ENCODE assay signal across 16 mouse cellular contexts in genomic region chr7:81656635-81657034, GRCm38 (mm10). TPM values are rescaled to one million over a fixed set of nuclear protein-coding genes. Genes with fewer than 3 reads are reported as not detected.
A peak's percentile ranks its signal among the peaks of the same experiment; 100 is the strongest.
DNase-seq lines count a peak whose midpoint lies in the region; ATAC-seq lines count a peak whose summit lies in the region.
"Had no signal": no experiment of that assay in that cellular context is flagged by ENCODE, and none has a peak within 500 bp of the region (broad histone marks: within the 10 kb centered on the region; RNA-seq: fewer than 3 reads in every experiment).

No protein-coding gene starts in this region.

- no peaks in the 10 kb centered on the region for H3K36me3 ChIP-seq in kidney, embryonic 14.5 days (ENCODE audit: control insufficient read depth, insufficient read depth, low read length)
- H3K36me3 ChIP-seq in hindbrain, embryonic 11.5 days (ENCODE audit: control insufficient read depth, insufficient read depth, low read length) = no peaks in the 10 kb centered on the region
- H3K36me3 ChIP-seq: embryonic facial prominence, embryonic 10.5 days; heart, embryonic 15.5 days; liver, embryonic 15.5 days had no signal

- H3K9ac ChIP-seq in kidney, embryonic 14.5 days (ENCODE audit: low read depth, low read length) = no peak overlapping the region
- H3K9ac ChIP-seq in hindbrain, embryonic 11.5 days (ENCODE audit: low read depth, low read length) = no peak overlapping the region
- H3K9ac ChIP-seq: heart, embryonic 15.5 days; liver, embryonic 15.5 days had no signal

- no peaks in the 10 kb centered on the region for H3K9me3 ChIP-seq in kidney, embryonic 14.5 days (ENCODE audit: control insufficient read depth, low read length)
- no peaks in the 10 kb centered on the region for H3K9me3 ChIP-seq in hindbrain, embryonic 11.5 days (ENCODE audit: control insufficient read depth, low read length)
- H3K9me3 ChIP-seq: embryonic facial prominence, embryonic 10.5 days; G1E; heart, embryonic 15.5 days; liver, embryonic 15.5 days had no signal

- H3K27me3 ChIP-seq in kidney, embryonic 14.5 days (ENCODE audit: control insufficient read depth, insufficient read depth, low read length) = no peaks in the 10 kb centered on the region
- no peaks in the 10 kb centered on the region for H3K27me3 ChIP-seq in hindbrain, embryonic 11.5 days (ENCODE audit: control insufficient read depth, insufficient read depth, low read length)
- H3K27me3 ChIP-seq: heart, embryonic 15.5 days; liver, embryonic 15.5 days had no signal

- ATAC-seq in kidney, embryonic 14.5 days (ENCODE audit: low FRiP score, low TSS enrichment) = peak; percentile 46; the same call in 1 of the 2 replicates
- ATAC-seq in hindbrain, embryonic 11.5 days (ENCODE audit: low FRiP score) = peak; percentile 83

- H3K4me1 ChIP-seq in kidney, embryonic 14.5 days (ENCODE audit: control insufficient read depth, insufficient read depth, low read length) = peaks cover 3% of the 10 kb centered on the region; the same call in 1 of the 2 replicates
- H3K4me1 ChIP-seq in hindbrain, embryonic 11.5 days (replicated peaks; ENCODE audit: control insufficient read depth, insufficient read depth, low read length) = peaks cover 3% of the 10 kb centered on the region; the same call in 1 of the 2 replicates
- H3K4me1 ChIP-seq: liver, embryonic 15.5 days had no signal

- no peak overlapping the region for H3K4me2 ChIP-seq in kidney, embryonic 14.5 days (replicated peaks; ENCODE audit: low read depth, low read length)
- H3K4me2 ChIP-seq in hindbrain, embryonic 11.5 days (replicated peaks; ENCODE audit: low read depth, low read length) = no peak overlapping the region
- H3K4me2 ChIP-seq: heart, embryonic 15.5 days; liver, embryonic 15.5 days had no signal

- no peak for DNase-seq in kidney, adult 11 months
- DNase-seq in embryo, embryonic 10.5 days (ENCODE audit: low spot score) = peak; percentile 70
- peak; percentile 53 for DNase-seq in hindbrain, embryonic 11.5 days (ENCODE audit: low spot score)
- DNase-seq in neural tube, embryonic 10.5 days (ENCODE audit: extremely low spot score, low spot score) = peak; percentile 31
- DNase-seq in lung, postnatal 4 days = no peak
- no peak for DNase-seq in cerebellum, adult 9-10 months
- DNase-seq: adrenal gland, postnatal 25 days; gastrocnemius, postnatal 25 days; kidney, adult 18-20 months; lung, postnatal 36 days; thymus, adult 18-20 months had no signal

- H3K4me3 ChIP-seq in kidney, embryonic 14.5 days (ENCODE audit: low read length) = no peak overlapping the region
- H3K4me3 ChIP-seq in hindbrain, embryonic 11.5 days (ENCODE audit: low read depth, low read length) = no peak overlapping the region
- H3K4me3 ChIP-seq: embryonic facial prominence, embryonic 10.5 days; heart, embryonic 15.5 days; liver, embryonic 15.5 days had no signal

- no peak overlapping the region for H3K27ac ChIP-seq in kidney, embryonic 14.5 days (ENCODE audit: low read depth, low read length)
- peak overlapping the region; percentile 73; the same call in 1 of the 2 replicates for H3K27ac ChIP-seq in hindbrain, embryonic 11.5 days (ENCODE audit: low read depth, low read length)
- H3K27ac ChIP-seq: embryonic facial prominence, embryonic 10.5 days; heart, embryonic 15.5 days; liver, embryonic 15.5 days had no signal

- 27% methylated on average over 8 of the region's 8 CpGs for WGBS in kidney, embryonic 14.5 days
- 46% methylated on average over 8 of the region's 8 CpGs for WGBS in hindbrain, embryonic 11.5 days

RNA-seq across cellular contexts. Expression of gene Homer2, which starts 50.7 kb away (rescaled TPM):
- polyA plus RNA-seq in kidney, embryonic 14.5 days (2014; fragmentation: Nextera tagmentation; extraction: Ambion mirVana) = 13.8 and 14.5 TPM in 2 replicates
- polyA plus RNA-seq in hindbrain, embryonic 11.5 days (2014; fragmentation: Nextera tagmentation; extraction: Ambion mirVana) = 22.2 and 24.4 TPM in 2 replicates

Comparison
In these comparisons a context has a peak if more than half of its experiments do, and no peak if none do; other contexts are left out.
1. DNase-seq: peak in embryo, embryonic 10.5 days (single experiment), hindbrain, embryonic 11.5 days (single experiment) and neural tube, embryonic 10.5 days (single experiment); none in kidney, adult 11 months (single experiment), lung, postnatal 4 days (0 of 2) and cerebellum, adult 9-10 months (single experiment).